Mouse (Mus musculus): ENCODE results near the gene Wsb2. TPM values are rescaled to one million over a fixed set of nuclear protein-coding genes. Genes with fewer than 3 reads are reported as not detected.
"Not testable (repeated sequence)": the region's sequence is repeated elsewhere in the genome, so short reads cannot be mapped to it uniquely, and the experiment has no call there.

Gene Wsb2
- total RNA-seq (2021), result 100 to 1,000 TPM; 437 to 454 TPM
- long read RNA-seq, transcript Wsb2-206 (4 exons, 600 nt), result minor isoform, 6 of 969 reads
- long read RNA-seq, transcript Wsb2-202 (8 exons, 1,526 nt), result minor isoform, 6 of 969 reads
- long read RNA-seq, transcript Wsb2-201 (9 exons, 2,421 nt), result major isoform, 812 of 969 reads
- long read RNA-seq, partial matches to known transcripts, result 103 of 969 reads
- long read RNA-seq, other reads (novel, unspliced or antisense), result 38 of 969 reads

DNA sequence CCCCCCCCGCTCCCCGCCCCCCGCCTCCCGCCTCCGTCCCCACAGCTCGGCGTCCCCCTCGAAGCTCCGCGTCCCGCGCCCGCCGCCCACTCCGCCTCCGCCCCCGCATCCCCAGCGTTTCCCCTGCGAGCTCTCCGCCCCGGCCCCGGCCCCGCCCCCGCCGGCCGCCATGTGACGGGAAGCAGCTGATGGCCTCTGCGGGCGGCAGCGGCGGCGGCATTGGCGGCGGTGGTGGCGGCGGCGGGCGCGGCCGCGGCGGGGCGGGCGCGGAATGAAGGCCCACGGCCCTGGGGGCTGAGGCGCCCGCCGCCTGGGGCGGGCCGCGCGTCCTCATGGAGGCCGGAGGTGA lies at the start of gene Wsb2:
Wsb2 (plus strand) TSS at position 176 of the 349 bp plus-strand sequence.
- DNase-seq (ENCODE audit: low spot score in 2 of 2), result peak; percentile 81 to 86

DNA sequence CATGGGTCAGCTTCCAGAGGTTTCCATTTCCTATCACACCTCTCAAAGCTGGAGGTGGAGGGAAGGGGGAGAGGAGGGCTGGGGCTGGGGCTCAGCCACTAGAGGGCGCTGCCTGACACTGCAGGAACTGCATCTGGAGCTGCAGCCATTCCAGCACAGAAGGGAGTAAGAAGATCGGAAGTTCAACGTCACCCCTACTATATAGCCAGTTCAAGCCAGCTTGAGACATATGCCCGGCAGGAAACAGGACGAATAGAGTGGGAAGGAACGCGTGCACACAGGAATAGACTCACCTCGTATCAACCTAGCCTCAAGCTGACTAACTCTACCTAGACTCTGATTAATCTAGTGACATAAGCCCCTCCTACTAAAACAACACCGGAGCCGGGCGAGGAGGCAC lies 49.4 kb upstream of the Wsb2 start:
- peak; percentile 44 to 64 for DNase-seq (ENCODE audit: low spot score in 2 of 2)

DNA sequence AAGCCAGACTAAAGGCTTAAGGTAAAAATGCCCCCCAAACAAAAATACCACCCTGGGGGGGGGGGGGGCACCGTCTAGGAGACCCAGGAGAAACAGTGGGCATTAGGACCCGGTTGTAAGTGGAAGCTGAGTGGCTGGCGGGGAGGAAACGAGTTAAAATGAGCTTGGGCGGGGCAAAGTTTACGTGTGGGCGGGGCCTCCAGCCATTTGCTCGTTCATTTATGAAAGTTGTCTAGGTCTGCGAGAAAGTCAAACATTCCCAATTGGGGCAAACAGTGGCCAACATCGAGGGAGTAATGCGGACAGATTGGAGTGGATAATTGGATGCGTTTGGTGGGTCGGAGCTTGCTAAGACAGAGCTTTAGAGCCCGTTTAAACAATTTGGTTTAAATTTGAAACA lies 43.7 kb upstream of the Wsb2 start:
- DNase-seq (ENCODE audit: low spot score in 2 of 2), result no peak

DNA sequence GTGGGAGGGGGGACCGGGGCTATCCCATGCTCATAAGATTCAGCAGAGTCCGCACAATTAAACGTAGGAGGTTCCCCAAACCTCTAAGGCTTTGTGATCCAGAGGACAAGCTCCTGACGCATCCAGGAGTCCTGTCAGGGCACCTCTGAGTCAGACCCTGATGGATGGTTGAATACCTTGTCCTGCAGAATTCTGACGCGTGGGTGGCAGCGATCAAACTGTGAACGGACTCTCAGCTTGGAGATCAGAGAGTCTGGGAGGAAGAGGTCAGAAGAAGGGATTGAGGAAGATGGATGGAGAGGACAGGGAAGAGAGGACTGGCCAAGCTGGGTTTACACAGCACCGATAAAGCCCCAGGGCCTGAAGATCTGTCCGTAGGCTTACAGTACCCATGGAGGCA lies 43.2 kb upstream of the Wsb2 start:
- DNase-seq (ENCODE audit: low spot score in 2 of 2), result no peak

- no peak for DNase-seq (ENCODE audit: low spot score in 2 of 2)
Measured at GRCm38 (mm10) chr5:117314587-117315428, 42.3 kb upstream of the Wsb2 start.

GRCm38 (mm10) chr5:117318741-117319629 lies 38.1 kb upstream of the Wsb2 start, which contains the start of gene Vsig10:
Gene Vsig10 (plus strand): TSS chr5:117319083.
- DNase-seq (ENCODE audit: low spot score in 2 of 2), result peak; percentile 54 to 64

DNA sequence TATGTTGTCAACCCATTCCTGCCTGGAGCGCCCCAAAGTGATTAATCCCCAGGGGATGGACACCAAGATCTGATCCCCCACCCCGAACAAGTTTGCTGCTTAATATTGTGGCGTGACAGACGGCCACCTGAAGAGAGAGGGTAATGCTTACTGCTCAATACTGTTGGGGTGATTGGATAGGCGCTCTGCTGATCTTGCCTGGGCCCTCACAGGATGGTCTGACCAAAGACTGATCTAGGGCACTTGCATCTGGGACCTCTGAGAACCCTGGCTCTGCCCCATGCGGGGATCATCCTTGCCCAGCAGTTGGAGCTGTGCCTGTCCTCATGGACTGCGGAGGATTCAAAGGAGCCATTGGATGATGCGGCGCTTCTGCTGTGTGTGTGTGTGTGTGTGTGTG lies 33.4 kb upstream of the Wsb2 start:
- no peak for DNase-seq (ENCODE audit: low spot score in 2 of 2)

DNA sequence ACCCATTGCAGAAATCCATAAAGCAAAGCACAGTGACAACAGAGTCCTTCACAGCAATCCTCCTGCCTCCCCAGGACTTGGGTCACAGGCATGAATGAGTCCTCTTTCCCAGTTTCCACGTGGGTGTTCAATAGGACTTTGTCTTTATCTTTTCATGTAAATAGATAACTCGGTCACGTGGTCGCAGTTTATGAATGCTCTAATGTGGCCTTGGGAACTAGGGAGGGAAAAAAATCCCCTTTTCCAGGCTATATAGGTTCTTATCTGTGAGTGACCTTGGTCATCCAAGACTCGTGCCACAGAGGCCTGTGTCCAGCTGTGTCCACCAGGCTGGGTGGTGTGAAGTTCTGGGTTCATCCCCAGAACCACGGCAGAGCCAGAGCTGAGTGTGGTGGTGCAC lies 30.7 kb upstream of the Wsb2 start:
- no peak for DNase-seq (ENCODE audit: low spot score in 2 of 2)

GRCm38 (mm10) chr5:117330457-117330856 lies 26.6 kb upstream of the Wsb2 start:
- no peak for DNase-seq (ENCODE audit: low spot score in 2 of 2)

DNA sequence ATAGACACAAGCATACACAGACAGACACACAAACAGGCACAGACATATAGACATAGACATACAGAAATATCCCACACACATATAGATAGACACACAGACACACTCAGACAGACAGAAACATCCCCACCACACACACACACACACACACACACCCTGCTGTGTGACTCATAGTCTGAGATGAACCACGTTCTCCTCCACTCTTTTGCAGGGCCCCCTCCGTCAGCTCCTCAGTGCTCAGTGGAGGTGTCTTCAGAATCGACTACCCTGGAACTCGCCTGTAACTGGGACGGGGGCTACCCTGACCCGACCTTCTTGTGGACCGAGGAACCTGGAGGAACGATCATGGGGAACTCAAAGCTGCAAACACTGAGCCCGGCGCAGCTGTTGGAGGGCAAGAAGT lies 19.1 kb upstream of the Wsb2 start:
- no peak for DNase-seq (ENCODE audit: low spot score in 2 of 2)

DNA sequence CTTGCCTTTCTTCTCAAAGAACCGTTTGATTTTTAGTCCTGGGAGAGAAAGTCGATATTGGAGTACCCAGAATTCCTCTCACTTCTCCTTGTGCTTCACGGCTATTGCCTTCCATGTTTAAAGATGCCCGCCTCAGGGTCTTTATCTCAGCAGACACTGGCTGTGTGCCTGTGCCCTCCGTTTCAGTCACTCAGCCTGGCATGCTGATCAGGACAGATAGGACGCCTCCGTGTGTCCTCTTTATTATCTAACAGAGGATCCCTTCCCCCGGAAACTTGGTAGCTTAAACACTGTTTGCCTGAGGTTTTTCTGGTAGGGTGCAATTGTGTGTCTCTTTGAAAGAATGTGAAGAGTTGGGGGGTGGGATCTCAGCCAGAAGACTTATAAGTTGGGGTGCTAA lies 18.6 kb upstream of the Wsb2 start:
- no peak for DNase-seq (ENCODE audit: low spot score in 2 of 2)

DNA sequence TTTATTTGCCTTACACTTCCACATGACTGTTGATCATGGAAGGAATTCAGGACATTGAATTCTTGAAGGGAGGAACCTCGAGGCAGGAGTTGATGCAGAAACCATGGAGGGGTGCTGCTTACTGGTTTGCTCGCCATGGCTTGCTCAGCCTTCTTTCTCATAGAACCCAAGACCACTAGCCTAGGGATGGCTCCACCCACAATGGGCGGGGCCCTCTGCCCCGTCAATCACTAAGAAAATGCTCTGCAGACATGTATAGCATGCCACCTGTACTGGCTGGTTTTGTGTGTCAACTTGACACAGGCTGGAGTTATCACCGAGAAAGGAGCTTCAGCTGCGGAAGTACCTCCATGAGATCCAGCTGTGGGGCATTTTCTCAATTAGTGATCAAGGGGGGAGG lies 17.0 kb upstream of the Wsb2 start:
- no peak for DNase-seq (ENCODE audit: low spot score in 2 of 2)

GRCm38 (mm10) chr5:117341896-117342295 lies 15.2 kb upstream of the Wsb2 start:
- DNase-seq (ENCODE audit: low spot score in 2 of 2), result no peak

- DNase-seq (ENCODE audit: low spot score in 2 of 2), result not testable (repeated sequence)
Measured at GRCm38 (mm10) chr5:117344496-117344895, 12.6 kb upstream of the Wsb2 start.

DNA sequence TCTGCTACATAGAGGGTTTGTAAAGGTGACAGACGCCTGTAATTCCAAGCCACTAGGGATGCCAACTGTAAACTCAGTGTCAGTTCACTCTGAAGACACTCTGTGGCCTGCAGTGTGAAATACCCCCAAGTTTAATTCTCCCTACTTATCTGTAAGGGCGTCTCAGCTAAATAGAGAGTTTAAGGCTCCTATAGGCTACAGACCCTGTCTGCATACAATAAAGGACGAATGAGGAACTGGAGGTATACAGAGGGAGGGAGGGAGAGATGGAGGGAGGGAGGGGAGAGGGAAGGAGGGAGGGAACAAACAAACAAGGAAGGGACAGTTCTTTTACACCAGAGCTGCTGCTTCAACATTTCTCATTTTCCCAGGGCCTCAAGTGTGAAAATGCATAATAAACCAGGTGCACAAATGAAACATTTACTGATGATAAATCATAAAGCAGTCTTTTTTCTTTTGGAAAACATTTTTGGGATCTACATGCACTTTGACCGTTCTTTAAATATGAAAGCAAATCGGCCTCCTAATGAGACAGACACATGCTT lies 11.6 kb upstream of the Wsb2 start:
- no peak for DNase-seq (ENCODE audit: low spot score in 2 of 2)

GRCm38 (mm10) chr5:117346281-117346680 lies 10.8 kb upstream of the Wsb2 start:
- DNase-seq (ENCODE audit: low spot score in 2 of 2), result no peak

DNA sequence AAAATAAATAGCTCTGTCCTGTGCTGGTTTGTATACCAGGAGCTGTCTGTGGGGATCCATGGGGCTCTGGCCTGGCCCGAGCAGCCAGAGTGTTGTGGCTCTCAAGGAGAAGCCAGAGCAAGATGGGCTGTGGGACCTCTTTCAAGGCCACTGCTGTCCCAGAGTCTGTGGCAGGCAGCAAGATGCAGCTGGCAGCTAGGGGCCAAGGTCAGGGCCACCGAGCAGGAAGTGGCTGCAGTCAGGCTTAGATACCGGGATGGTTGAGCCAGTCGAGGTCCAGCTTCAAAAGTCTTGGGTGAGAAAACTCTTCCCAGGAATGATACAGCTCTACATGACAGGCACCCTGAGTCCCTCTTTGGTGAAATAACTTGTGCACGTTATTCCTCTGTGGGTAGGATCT lies 10.1 kb upstream of the Wsb2 start:
- no peak for DNase-seq (ENCODE audit: low spot score in 2 of 2)

DNA sequence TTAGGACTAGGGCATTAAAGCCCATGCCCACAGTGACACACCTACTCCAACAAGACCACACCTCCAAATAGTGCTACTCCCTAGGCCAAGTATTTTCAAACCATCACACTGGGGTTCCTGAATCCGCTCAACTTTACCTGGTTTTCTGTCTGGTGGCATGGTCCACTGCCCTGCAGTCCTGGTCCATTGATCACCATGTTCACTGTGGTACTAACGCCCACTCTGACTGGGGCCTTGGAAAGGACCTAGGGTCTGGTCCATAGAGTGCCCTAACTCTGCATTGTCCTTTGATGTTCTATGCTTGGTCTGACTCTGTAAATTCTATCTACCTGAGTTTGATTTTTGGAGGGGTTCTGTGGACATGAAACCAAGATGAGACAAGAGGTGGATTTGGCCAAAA lies 9.3 kb upstream of the Wsb2 start:
- no peak for DNase-seq (ENCODE audit: low spot score in 2 of 2)

DNA sequence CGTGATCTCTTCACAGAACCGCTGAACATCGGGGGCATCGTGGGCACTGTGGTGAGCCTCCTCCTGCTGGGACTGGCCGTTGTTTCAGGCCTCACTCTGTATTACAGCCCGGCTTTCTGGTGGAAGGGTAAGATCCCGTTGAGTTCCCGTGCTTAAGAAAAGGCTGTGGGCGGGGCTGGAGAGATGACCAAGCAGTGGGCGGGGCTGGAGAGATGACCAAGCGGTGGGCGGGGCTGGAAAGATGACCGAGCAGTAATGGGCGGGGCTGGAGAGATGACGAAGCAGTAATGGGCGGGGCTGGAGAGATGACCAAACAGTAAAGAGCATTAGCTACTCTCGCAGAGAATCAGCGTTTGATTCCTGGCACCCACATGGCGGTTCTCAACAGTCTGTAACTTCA lies 8.8 kb upstream of the Wsb2 start:
- peak; percentile 76 to 79 for DNase-seq (ENCODE audit: low spot score in 2 of 2)

DNA sequence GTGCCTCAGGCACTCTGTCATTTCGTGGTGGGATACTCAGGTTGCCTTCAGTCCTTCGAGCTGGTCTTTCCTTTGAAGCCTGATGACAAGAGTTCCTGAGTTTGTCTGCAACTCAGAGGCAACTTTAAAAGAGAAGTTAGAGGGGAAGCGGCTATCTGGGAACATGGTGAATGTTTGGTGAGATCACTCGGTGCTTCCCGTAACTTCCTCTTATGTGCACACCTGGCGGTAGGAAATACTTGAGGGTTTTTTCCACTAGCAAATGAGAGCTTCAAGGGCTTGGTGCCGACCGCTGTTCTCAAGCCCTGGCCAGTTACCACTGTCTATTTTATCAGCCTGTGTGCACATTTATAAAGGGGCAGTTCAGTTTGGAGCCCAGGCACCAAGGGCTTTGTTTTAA lies 3.0 kb upstream of the Wsb2 start:
- no peak for DNase-seq (ENCODE audit: low spot score in 2 of 2)

DNA sequence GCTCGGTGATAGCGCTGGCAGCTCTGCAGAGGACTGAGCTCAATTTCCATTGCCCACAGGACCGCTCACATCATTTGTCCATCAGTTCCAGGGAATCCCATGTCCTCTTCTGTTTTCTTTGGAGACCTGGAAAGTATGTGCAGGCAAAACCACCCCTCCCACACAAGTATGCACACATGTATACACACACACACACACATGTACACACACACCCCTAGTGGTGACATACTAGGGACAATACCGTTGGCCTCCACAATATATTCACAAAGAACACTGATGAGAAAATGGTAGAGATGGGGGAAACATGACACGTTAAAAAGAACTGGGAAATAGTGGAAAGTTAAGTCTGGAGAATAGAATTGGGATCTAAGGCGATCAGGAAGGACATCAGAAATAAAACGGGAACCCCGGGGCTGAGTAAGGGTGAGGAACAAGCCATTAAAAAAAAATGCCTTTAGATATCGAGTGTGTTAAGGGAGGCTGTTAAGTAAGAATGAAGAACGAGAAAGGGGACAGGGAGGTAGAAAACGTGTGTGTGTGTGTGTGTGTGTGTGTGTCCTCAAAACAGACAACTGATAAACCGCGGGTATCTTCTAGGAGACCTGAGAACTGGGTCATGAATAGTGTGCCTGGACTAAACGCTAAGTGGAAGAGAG lies 1.3 kb upstream of the Wsb2 start:
- no peak for DNase-seq (ENCODE audit: low spot score in 2 of 2)

All from layer of hippocampus, postnatal 10 days (tissue).